ENCODE assay signal across 9 mouse cellular contexts in the genomic region with DNA sequence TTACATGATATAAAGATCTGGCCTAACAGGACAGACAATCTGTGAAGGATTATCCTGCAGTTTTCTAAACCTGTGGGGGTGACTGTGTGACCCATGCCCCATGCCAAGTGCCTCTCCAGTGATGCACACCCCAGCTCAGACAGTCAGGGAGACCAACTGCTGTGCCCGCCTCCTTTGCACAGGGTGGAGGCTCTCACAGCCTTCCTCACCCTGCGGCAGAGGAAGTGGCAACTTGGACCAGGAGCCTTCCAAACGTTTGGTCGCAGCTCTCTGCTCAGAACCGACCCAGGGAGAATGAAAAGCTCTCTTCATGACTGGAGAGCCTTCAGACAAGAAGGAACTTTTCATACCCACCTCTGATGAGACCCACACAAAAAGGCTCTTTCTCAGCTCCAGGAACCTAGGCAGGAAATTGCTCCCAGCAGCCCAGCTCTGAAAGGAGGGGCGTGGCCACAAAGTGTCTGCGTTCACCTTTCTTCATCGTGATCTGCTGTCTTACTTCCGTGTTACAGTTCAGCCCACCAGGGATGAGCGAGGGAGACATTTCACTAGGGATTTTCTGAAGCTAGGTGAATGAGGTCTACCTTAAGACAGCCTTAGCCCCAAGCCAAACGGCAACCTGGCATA.
DNase-seq lines count a peak whose midpoint lies in the region; ATAC-seq lines count a peak whose summit lies in the region.
"Had no signal": no experiment of that assay in that cellular context is flagged by ENCODE, and none has a peak within 500 bp of the region (broad histone marks: within the 10 kb centered on the region; RNA-seq: fewer than 3 reads in every experiment).

No protein-coding gene starts in this region.

- H3K4me1 ChIP-seq in forebrain, embryonic 10.5 days, result no peaks in the 10 kb centered on the region
- no peaks in the 10 kb centered on the region for H3K4me1 ChIP-seq in forebrain, embryonic 12.5 days
- peaks cover 7% of the 10 kb centered on the region for H3K4me1 ChIP-seq in embryonic facial prominence, embryonic 13.5 days
- no peaks in the 10 kb centered on the region for H3K4me1 ChIP-seq in midbrain, embryonic 15.5 days

- H3K36me3 ChIP-seq in forebrain, embryonic 10.5 days (replicated peaks), result no peaks in the 10 kb centered on the region
- no peaks in the 10 kb centered on the region for H3K36me3 ChIP-seq in forebrain, embryonic 12.5 days (replicated peaks)
- no peaks in the 10 kb centered on the region for H3K36me3 ChIP-seq in embryonic facial prominence, embryonic 13.5 days
- H3K36me3 ChIP-seq in midbrain, embryonic 15.5 days (replicated peaks), result no peaks in the 10 kb centered on the region

- 52% methylated on average over 11 of the region's 11 CpGs for WGBS in forebrain, embryonic 10.5 days
- 54% methylated on average over 11 of the region's 11 CpGs for WGBS in forebrain, embryonic 12.5 days
- 12% methylated on average over 11 of the region's 11 CpGs for whole genome bisulfite sequencing in embryonic facial prominence, embryonic 13.5 days
- 59% methylated on average over 11 of the region's 11 CpGs for WGBS in midbrain, embryonic 15.5 days

- 0 out of 2 replicates have a peak overlapping the region, but pooled peaks have one; percentile 25 for H3K27ac ChIP-seq in forebrain, embryonic 10.5 days
- no peak overlapping the region for H3K27ac ChIP-seq in forebrain, embryonic 12.5 days
- H3K27ac ChIP-seq in embryonic facial prominence, embryonic 13.5 days, result no peak overlapping the region
- no peak overlapping the region for H3K27ac ChIP-seq in midbrain, embryonic 15.5 days

- H3K9me3 ChIP-seq in forebrain, embryonic 10.5 days, result no peaks in the 10 kb centered on the region
- H3K9me3 ChIP-seq in forebrain, embryonic 12.5 days, result no peaks in the 10 kb centered on the region
- H3K9me3 ChIP-seq in embryonic facial prominence, embryonic 13.5 days, result no peaks in the 10 kb centered on the region
- H3K9me3 ChIP-seq in midbrain, embryonic 15.5 days, result no peaks in the 10 kb centered on the region

- no peak overlapping the region for H3K4me2 ChIP-seq in forebrain, embryonic 12.5 days
- peak overlapping the region; percentile 56 for H3K4me2 ChIP-seq in embryonic facial prominence, embryonic 13.5 days
- H3K4me2 ChIP-seq in midbrain, embryonic 15.5 days, result no peak overlapping the region

- no peak overlapping the region; the same call in 1 of the 2 replicates for H3K4me3 ChIP-seq in forebrain, embryonic 10.5 days
- no peak overlapping the region for H3K4me3 ChIP-seq in forebrain, embryonic 12.5 days (replicated peaks)
- H3K4me3 ChIP-seq in embryonic facial prominence, embryonic 13.5 days, result peak overlapping the region; percentile 21
- no peak overlapping the region for H3K4me3 ChIP-seq in midbrain, embryonic 15.5 days

- no peak overlapping the region for H3K9ac ChIP-seq in forebrain, embryonic 12.5 days
- H3K9ac ChIP-seq in embryonic facial prominence, embryonic 13.5 days, result peak overlapping the region; percentile 51; the same call in 1 of the 2 replicates
- H3K9ac ChIP-seq in midbrain, embryonic 15.5 days, result no peak overlapping the region

- ATAC-seq in forebrain, embryonic 12.5 days (ENCODE audit: low FRiP score), result no peak
- ATAC-seq in embryonic facial prominence, embryonic 13.5 days (ENCODE audit: insufficient number of reproducible peaks, insufficient read depth, low FRiP score, low TSS enrichment, low read depth), result no peak
- ATAC-seq in erythroid progenitor cell, adult 5-6 weeks (replicated peaks; ENCODE audit: low FRiP score, poor library complexity, severe bottlenecking), result no peak
- no peak for ATAC-seq in midbrain, embryonic 15.5 days (replicated peaks)
- ATAC-seq: forebrain, embryonic 16.5 days had no signal

- DNase-seq in forebrain, embryonic 10.5 days (ENCODE audit: extremely low spot score, low spot score), result no peak
- peak; percentile 45 for DNase-seq in 3134 (ENCODE audit: extremely low read depth, insufficient read length, low spot score)
- peak; percentile 8 for DNase-seq in lung, postnatal 36 days
- DNase-seq in adrenal gland, adult 2 months, result no peak

- H3K27me3 ChIP-seq in forebrain, embryonic 10.5 days (ENCODE audit: poor library complexity, severe bottlenecking), result no peaks in the 10 kb centered on the region
- no peaks in the 10 kb centered on the region for H3K27me3 ChIP-seq in forebrain, embryonic 12.5 days
- no peaks in the 10 kb centered on the region for H3K27me3 ChIP-seq in embryonic facial prominence, embryonic 13.5 days
- H3K27me3 ChIP-seq in midbrain, embryonic 15.5 days (replicated peaks), result no peaks in the 10 kb centered on the region

Comparison
In these comparisons a context has a peak if more than half of its experiments do, and no peak if none do; other contexts are left out.
1. DNase-seq: peak in 3134 (single experiment) and lung, postnatal 36 days (single experiment); none in forebrain, embryonic 10.5 days (single experiment) and adrenal gland, adult 2 months (single experiment).